Mouse (Mus musculus) lung, postnatal 4 days (tissue): ENCODE measurements around the gene Fam20b.

Experiments used
- DNase-seq, 2 experiments: peaks; one replicate each; pipeline ENCODE4 v3.0.0; 2021

The Fam20b gene

DNA sequence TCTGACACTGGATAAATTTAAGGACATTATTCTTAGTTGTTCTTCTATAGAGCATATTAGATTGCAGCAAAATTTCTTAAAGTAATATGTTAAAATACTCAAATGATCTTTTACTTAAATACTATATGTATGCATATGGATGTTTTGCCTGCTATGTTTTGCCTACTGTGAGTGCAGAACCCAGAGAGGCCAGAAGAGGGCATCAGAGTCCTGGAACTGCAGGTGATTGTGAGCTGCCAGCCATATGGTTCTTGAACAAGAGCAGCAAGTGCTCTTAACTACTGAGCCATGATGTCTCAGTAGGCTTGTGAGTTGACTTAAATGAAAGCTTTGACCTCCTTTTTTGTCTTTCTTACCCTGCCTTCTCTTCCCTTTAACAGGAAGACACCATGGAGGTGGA, 87.9 kb downstream of the Fam20b start:
- DNase-seq = peak in 1 of 2 experiments; percentile 36

DNA sequence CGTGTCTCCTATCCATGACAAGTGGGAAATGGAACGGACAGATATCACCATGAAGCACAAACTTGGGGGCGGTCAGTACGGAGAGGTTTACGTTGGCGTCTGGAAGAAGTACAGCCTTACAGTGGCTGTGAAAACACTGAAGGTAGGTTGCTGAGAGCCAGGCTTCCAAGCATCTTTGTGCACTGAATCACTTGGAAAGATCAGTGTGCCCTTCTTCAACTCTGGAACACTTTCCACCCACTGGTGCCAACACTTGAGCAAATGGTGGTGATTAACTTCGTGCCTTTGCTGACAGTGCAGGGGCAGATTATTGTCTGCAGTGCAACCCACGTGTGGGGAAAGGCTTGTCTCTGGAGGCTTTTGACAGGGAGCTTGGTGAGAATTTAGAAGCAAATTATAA, 88.9 kb downstream of the Fam20b start:
- no peak for DNase-seq
